Mouse (Mus musculus) hematopoietic stem cell, adult 5-6 weeks (primary cell): ENCODE measurements around the gene Camsap1. TPM values are rescaled to one million over a fixed set of nuclear protein-coding genes. Genes with fewer than 3 reads are reported as not detected.

Experiments used
- ATAC-seq, 2 experiments: fragments of 125-278 bp in 1 of 2; replicated peaks in 1 of 2; 2 replicates each; pipeline ENCODE4 v1.8.0; 2016 to 2017; ENCODE audit warnings: inconsistent platforms in 2 of 2, mild to moderate bottlenecking in 2 of 2, moderate number of reproducible peaks in 2 of 2, low read depth in 1 of 2, moderate TSS enrichment in 1 of 2; ENCODE audit not compliant: low FRiP score in 2 of 2, poor library complexity in 2 of 2, severe bottlenecking in 2 of 2, insufficient read depth in 1 of 2, low TSS enrichment in 1 of 2
- total RNA-seq: library from RNA; stranded (forward); fragments of 172-1452, 232-1000 nt; gene quantifications from 2 replicates; pipeline ENCODE4 v1.2.3, GENCODE M21; 2017

The Camsap1 gene
- 18.2 and 41.0 TPM in 2 replicates for total RNA-seq

DNA sequence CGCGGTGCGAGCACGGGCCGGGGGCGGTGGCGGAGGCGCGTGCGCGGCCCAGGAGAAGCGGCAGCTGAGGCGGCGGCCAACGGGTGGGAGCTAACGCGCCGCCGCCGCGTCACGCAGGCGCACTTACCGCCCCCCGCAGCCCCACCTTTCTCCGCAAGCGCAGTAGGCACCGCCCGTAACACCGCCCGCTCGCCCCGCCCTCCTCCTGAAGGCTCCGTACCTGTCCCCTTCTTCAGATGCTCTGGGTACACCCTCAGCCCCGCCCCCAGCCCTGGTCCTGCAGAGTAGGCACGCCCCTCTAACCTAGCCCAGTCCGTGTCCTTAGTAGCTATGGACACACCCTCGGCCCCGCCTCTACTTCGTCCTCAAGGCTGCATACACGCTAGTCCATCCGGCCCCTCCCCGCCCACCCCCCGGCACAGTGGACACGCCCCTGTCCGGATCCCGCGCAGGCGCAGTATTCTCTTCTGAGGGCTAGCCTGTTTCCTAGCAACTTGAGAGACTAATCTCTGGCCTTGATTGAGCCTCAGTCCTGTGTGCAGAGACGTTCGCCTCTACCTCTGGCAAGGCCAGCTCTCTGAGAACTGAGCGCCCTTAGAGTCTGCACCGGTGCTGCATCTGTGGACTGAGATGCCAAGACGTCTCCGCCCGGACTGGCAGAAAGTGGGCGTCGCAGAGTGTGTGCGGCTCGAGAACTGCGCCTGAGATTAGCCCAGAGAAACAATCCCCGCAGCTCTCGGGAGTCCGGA lies at the start of gene Camsap1:
Gene Camsap1 (minus strand): TSS at position 124 of the 749 bp plus-strand sequence.
- peak; percentile 98 to 99 for ATAC-seq

DNA sequence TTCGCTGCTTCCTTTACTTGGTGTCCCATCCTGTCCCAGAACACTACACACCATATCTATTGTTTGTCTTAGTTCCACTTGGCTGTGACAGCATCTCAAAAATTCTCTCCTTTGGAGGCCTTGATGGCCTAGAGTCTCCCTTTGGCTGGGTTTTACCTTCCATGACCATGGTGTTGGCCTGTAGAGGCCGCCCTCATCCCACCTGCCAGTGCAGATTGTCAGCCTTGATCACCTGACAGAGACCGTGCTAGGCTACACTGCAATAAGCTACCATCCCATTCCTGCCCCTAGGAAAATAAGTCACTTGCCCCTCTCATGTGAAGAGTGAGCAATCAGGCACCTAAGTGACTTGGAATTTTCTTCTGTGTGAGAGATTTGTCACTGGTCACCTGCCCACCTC lies 47.2 kb upstream of the Camsap1 start:
- ATAC-seq, result peak in 1 of 2 experiments; percentile 23; a peak in 1 of 4 replicates

DNA sequence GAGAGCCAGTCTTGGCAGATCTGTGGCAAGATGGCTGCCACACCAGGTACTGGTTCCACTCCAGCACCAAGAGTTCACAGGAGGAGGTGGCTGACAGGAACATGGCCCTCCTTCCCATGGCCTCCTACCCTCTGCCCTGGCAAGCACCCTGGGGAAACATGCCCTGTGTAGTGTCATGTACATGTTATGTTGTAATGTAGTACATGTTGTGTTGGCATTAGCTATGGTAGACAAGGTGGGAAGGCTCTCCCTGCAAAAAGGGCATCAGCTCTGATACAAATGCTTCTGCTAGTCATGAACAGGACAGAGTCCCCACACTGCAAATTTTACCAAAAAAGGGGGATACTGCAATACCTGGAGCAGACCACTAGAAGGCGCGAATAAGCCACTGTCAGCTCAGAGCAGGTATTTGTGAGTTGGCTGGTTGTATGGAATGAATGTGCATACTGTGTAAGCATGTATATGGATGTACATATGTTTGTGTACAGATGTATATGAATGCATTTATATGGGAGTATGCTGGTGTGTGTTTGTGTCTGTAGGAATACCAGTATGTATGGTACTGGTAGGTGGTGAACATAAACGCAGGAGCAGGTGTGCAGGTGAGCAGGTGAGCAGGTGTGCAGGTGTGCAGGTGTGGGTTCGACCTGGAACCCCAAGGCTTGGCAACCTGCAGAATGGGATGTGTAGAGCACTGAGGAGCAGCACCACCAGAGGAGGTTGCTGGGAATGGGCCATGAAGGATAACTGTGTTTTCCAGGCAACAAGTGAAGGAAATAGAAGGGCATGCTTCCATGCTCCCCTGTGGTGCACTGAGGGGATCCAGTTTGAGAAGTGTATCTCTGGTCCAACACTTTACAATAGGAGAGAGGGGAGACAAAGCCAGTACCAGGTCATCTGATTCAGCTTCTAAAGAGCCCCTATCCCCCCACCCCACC lies 41.3 kb upstream of the Camsap1 start:
- ATAC-seq, result peak; percentile 14 to 27; a peak in 1 of 4 replicates

DNA sequence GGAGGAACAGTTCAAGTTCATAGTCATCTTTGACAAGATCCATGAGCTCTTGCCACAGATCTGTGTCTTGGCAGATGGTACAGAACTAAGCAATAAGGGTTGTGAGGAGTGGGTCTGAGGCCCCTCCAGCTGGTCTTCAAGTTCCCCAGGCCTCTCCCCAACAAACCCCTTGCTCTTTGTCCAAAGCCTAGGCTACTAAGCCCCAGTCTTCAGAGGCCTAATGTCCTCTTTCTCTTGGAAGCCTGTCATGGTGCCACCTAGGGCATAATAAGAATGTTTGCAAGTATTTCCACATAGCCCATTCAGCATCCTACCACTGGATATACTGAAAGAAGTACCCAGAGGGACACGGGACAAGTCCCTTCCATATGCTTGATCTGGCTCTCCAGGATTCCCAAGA lies 39.5 kb upstream of the Camsap1 start:
- no peak for ATAC-seq

DNA sequence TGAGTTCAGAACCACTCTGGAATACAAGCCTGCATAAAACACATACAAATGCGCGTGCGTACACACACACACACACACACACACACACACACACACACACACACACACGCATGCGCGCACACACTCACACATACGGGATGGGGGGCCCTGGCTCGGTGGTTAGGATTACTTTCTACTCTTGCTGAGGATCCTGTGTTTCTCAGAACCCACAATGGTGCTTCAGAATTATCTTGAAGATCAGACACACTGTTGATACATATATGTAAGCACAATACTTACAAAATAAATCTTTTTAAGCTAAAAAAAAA lies 39.1 kb upstream of the Camsap1 start:
- ATAC-seq, result no peak

DNA sequence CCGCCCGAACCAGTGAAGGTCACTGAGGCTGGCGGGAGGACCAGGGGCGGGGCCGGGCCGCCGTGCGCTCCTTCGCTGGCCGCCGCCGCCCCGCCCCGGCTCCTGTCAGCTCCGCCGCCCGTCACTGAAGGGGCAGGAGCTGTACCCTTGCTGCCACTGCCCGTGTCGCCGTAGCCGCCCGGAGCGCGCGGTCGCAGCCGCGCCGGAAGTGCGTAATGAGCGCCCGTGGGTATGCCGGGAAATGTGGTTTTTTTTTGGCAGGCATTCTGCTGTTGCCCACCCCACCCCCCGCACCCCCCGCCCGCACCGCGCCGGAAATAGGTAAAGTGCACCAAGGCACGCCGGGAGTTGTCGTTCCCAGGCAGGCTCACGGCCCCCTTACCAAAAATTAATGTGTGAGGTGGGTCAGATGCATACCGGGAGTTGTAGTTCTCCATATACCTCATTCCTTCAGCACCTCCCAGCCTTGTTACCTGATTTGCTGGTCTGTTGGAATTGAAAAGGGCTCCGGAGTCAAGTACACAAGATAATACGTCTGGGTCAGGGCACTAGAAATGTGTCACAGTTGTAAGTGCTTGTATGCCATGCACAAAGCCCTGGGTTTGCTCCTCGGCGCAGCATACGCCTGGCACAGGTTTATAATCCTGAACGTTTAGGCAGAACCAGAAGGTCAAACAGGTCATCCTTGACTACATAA lies 38.6 kb upstream of the Camsap1 start, which contains the start of gene Ubac1:
Gene Ubac1 (minus strand): TSS at position 187 of the 697 bp plus-strand sequence.
- peak; percentile 80 to 83 for ATAC-seq

DNA sequence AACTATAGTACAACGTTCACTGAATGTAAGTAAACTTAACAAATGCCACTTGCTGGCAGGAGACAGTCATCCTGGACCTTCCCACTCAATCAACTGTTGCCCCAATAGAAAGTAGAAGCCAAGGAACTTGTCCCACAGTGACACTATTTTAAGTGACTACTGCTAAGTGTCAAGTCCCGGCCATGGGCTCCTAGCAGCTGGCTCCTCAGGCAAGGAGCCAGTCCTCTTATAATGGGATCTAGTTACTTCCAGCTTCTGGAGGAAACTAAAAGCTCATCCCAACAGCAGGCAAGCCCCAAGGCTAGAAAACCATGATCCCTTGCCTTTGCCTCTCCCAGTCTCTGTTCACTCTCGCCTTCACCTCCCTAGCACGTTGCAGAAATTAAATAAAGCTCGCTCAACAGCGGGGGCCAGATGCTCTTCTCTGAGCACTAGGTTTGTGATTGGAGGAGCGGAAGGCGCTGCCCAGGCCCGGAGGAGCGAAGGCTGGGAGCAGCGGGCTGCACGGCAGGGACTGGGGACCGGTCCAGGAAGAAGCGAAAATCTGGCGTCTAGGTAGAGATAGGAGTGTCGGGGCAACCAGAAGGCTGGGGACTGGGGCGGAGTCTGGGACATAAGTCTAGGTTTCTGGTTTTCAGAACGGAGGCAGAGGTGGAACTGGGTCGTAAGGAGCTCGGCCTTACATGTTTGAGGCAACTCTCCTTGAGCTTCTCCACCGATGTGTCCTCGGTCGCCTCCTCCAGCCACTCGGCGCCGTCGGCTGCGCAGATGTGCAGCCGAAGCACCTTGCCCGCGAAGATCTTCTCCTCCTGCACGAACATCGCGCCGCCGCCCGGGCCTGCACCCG lies 37.9 kb upstream of the Camsap1 start:
- ATAC-seq, result peak in 1 of 2 experiments; percentile 34; a peak in 3 of 4 replicates

DNA sequence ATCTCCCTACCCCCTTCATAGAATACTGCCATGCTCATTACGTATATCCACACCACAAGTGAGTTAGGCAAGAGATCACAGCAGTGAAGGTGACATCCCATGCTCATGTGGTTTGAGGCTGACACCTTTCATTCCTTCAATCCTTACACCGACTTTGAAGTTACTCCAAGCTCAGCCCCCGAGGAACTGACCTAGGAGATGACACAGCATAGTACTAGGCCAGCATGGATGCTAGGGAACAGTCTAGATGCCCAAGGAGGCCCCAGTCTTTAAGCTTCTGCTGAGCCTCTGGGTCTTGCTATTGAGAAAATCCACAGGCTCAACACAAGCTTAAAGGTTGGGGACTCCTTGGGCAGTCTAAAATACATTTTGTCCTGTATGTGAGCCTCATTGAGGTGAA lies 36.8 kb upstream of the Camsap1 start:
- ATAC-seq, result no peak

DNA sequence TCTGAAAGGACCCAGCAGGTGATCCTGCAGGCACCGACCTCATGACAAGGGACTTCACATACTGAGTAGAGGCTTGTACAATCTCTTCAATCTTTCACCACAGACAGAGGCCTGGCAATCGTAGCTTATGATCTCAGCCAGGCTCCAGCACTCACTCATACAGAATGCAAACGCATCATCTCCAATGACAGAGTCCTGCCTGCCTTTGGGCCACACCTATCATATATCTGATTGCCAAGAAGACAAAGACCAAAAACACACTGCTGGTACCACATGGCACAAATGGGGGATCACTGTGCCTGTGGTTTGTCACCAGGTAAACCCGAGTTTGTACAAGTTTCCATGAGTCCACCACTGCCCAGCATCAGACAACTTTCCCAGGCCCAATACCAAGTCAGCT lies 34.2 kb upstream of the Camsap1 start:
- no peak for ATAC-seq

DNA sequence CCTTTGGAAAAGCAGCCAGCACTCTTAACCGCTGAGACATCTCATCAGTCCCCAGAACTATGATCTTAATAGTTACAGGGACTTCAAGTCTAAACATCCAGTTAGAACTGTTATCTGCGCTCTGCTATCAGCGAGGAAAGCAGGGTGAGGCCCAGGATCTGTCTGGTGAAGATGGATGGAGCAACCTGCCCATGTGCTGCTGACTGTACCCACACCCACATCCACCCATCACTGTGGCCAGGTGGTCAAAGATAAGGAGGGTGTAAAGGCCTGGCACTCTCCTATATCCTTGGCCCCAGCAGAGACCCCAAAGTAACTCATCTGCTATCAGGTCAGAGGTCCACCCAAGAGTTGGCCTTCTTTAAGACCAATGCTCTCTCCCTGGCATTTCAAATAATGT lies 30.6 kb upstream of the Camsap1 start:
- no peak; a peak in 1 of 4 replicates for ATAC-seq

DNA sequence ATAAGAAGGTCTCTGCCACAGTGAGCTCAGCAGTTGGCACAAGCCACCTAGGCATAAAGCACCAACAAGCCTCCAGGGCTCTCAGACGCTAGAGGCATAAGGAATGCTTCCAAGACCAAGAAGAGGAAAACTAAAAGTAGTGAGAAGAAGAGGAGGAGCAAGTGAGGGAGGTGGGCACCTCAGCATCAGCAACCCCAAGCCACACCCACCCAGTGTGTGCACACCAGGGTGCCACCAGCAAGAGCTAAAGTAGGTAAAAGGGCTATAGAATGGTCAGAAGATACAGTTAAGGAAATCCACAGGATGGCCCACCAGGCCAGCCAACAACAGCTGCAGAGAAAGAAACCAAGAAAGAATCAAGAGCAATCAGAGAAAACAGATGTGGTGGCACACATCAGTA lies 28.3 kb upstream of the Camsap1 start:
- no peak for ATAC-seq

DNA sequence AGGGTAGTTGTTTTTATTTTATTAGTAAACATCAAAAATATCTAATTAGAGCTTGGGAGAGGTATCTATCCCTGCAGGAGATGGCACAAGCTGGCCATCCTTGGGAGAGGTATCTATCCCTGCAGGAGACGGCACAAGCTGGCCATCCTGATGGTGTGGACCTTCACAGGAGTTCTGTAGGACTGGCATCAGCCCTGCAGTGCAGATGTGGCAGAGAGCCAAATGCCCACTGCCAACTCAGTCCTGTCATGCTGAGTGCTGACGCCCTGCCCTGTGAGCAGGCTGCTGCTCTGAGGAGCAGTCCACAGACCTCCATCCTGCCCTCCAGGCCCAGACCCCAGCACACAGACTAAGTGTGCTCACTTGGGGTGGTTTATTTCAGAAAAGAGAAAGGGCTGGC lies 18.9 kb upstream of the Camsap1 start:
- ATAC-seq, result no peak

DNA sequence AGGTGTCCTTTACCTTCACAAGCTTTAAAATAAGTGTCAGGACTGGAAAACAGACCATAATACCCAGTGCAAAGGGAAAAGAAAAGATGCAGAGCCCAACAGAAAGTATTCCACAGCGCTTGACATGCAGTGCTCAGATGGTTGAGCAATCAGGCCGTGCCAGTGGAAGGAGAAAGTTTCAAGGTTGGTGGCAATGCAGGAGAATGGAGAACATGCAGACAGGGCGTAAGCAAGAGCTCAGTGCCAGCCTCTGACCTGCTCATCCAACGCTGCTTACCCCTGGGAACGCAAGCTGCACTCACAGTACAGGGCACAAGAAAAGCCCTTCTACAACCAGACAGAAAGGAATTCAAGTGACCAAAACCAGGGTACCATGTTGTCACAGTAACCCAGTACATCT lies 18.1 kb upstream of the Camsap1 start:
- ATAC-seq, result no peak

DNA sequence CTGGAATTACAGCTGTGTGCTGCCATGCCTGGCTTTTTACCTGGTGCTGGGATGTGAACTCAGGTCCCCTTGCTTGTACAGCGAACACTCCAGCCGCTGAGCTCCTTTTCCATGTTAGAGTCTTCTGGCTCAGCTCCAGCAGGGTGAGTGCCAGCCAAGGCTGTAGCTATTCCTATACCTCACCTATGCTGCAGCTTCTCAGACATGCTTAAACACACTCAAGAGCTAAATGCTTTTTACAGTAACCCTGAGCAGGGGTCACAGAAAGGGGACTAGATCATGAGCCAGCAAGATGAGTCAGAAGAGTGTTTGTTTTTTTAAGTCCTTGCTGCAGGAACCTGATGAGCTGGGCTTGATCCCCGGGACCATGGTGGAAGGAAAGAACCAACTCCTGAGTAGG lies 14.6 kb upstream of the Camsap1 start:
- no peak for ATAC-seq

DNA sequence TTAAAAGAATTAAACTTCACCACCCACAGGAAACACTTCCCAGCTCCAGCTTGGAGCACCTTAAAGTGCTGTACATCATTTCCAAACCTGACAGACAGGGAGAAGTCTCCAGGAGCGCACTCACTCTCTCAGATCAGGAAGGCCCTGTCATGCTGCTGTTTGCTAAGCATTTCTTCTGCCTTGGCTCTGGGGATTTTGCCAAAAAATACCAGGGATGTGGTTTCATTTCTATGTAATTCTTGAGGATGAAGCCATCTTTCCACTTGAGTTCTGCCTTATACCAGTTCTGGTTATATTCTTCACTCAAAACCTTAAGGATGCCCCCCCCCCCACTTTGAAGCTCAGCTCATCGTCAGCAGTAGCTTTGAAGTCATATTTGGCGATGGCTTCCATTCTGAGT lies 11.7 kb upstream of the Camsap1 start:
- no peak for ATAC-seq

DNA sequence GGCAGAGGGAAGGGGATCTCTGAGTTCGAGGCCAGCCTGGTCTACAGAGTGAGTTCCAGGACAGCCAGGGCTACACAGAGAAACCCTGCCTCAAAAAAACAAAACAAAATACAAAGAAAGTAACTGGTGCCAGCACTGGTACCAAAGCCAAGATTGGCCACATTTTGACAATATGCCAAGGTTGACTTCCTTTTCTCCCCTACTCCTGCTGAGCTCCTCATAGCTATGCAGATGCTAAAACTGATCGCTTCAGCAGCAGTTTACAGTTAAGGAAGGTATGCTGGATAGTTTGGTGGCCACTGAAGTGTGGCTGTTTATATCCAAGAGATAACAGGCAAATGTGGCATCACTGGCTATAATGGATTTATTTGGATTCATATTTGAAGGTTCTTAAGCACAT lies 9.2 kb upstream of the Camsap1 start:
- peak; percentile 51 to 65; a peak in 3 of 4 replicates for ATAC-seq

DNA sequence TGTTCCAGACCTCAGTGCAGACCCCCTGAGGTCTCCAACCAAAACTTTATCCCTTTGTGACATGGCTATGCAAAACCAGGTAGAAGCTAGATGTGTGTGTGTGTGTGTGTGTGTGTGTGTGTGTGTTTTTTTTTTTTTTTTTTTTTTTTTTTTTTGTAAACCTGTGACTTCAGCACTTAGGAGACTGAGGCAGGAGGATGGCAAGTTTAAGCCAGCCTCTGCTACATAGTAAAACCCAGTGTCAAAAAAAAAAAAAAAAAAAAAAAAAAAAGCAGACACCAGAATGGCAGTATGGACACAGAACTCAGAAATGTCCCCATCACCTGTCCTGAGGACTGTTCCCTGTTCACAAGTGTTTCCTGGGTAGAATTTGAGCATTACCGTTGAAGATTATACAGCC lies 6.6 kb upstream of the Camsap1 start:
- ATAC-seq, result no peak
